Mouse (Mus musculus) ZHBTc4 (cell line): Measurements from ENCODE around the gene Zfp592.

Source experiments
- DNase-seq: peaks from one replicate; pipeline ENCODE4 v3.0.0-alpha.2; 2011; ENCODE audit warnings: low read depth, low spot score

The Zfp592 gene

DNA sequence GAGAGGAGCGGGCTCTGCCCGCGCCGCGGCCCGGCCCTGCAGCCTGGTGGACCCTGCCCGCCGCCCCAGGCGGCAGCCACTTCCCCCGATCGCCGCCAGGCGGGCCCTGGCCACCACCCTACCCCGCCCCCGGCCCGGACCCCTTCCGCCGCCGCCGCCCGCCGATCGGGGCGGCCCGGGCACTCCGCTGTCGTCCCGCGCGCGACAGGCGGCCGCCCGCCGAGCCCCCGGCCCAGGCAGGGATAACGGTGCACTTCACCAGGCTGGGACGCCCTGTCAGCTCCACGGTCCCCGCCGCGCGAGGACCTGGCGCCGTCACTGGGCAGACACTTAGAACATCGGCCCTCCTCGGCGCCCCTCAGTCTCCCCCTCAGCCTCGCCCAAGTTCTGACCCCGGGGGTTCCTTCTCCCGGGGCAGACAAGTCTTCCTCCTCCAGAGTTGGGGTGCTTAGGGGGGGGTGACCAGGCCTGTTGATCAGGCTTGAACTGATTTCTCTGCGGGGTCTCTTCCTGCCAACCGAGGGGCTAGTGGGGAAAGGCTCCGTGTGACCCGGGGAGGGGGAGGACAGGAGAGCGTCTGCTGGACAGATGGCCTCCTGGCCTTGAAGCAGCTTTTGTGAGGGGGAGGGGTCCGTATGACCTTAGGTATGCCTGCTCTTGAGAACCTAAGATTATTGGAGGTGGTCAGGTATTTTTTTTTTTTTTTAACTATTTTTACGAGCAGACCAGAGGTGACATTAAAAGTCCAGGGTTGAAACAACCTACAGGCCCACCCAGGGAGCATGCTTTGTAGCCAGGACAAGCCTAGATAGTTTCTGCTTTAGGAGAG, 567 bp downstream of the Zfp592 start:
- peak; percentile 77 for DNase-seq

- peak; percentile 12 for DNase-seq
Measured at GRCm38 (mm10) chr7:80994663-80995005, 1.2 kb downstream of the Zfp592 start.

DNA sequence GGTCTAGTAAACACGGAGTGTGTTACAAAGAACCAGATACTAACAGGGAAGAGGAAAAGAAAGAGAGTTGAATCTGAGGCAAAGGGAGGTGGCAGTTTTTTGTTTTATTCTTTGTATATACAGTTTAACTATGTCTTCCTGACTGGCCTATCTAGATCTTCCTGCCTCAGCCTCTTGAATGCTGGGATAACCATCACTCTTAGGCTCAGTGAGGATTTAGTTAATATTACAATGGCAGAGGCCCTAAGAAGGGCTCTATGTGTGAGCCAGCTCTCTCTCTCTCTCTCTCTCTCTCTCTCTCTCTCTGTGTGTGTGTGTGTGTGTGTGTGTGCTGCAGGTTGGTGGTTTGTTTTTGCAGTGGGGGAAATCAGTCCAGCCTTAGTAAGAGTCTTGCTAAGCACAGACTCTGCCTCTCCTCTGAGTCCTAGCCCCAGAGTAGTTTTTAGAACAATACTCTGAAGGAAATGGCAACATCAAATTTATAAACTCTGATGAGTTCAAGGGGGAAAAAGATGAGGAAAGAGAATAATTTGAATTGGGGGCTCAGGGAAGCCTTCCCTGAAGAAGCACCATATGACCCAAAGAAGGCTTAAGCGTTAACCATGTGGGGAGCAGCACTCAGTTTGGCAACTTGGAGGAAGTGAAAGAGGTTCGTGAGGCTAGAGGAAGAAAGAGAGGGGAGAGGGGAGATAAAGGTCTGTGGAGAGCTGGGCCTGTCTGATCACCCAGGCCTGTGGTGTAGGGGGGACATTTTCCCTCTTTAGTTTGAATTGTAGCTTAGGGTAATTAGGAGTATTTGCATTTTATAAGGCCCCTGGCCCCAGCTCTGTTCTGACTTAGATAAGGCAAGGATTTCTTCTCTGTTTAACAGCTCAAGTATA, 2.0 kb downstream of the Zfp592 start:
- DNase-seq: no peak

- DNase-seq: no peak
Measured at GRCm38 (mm10) chr7:80997776-80998175, 4.3 kb downstream of the Zfp592 start.

DNA sequence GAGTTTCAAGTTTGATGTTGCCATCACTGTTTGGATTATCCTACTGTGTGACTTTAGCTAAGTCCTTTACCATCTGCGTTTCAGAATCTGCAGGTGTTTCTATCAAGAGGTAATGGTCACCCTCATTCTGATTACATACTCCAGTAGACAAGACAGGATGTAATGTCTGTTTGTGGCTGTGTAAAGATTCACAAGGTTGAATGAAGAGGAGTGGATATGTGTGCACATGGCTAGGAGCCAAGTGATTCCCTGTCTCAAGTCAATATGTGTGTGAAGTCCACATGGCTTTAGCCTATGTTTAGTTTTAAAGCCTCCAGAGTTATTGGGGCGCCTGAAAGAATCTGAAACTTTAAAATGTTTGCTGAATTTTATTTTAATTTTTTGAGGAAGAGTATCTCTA, 6.1 kb downstream of the Zfp592 start:
- no peak for DNase-seq

- DNase-seq: no peak
Measured at GRCm38 (mm10) chr7:81001844-81002243, 8.4 kb downstream of the Zfp592 start.

DNA sequence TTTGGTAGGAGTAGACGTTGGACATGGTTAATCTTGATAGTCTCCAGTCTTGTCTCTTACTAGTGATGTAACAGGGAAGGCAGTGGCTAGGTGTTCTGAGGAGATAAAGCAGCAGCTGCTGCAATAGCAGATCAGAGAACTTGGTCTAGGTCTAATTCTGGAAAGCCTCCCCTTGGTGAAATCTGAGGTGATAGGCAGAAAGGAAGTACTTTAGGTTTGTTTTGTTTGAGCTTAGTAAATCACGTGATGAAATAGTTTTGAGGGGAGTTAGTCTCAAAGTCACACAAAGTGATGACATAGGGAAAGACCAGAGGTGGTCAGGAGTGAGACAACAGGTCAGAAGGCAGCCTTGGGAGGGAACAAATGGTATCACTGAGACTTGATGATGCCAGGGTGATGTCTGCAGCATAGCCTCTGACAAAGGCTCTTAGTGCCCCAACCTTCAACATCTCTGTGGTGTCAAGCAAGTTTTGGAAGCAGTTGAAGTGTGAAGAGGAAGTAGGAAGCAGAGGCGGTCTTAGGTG, 11.1 kb downstream of the Zfp592 start:
- DNase-seq: no peak

GRCm38 (mm10) chr7:81005969-81006368, 12.5 kb downstream of the Zfp592 start:
- no peak for DNase-seq

- no peak for DNase-seq
Measured at GRCm38 (mm10) chr7:81008285-81008684, 14.8 kb downstream of the Zfp592 start.

GRCm38 (mm10) chr7:81011576-81011975, 18.1 kb downstream of the Zfp592 start:
- no peak for DNase-seq

- peak; percentile 43 for DNase-seq
Measured at GRCm38 (mm10) chr7:81020307-81020706, 26.8 kb downstream of the Zfp592 start.

DNA sequence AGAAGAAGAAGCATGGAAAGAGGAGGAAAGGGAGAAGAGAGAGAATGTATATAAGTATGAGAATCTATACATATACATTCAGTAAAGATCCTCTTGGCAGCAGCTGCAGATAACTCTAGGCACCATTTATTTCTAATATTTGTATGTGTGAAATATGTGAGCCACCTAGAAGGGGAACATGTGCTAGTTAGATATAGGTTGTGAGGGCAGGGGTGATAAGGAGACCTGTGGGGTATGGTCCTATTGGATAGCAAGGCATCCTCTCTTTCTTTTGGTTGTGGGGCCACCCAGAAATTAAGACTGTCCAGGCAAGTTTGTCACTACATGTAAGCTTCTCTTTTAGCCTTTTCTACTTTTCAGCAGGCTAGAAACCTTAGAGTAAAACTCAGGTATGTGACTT, 29.2 kb downstream of the Zfp592 start:
- DNase-seq: no peak

- DNase-seq: no peak
Measured at GRCm38 (mm10) chr7:81024118-81024517, 30.6 kb downstream of the Zfp592 start.

DNA sequence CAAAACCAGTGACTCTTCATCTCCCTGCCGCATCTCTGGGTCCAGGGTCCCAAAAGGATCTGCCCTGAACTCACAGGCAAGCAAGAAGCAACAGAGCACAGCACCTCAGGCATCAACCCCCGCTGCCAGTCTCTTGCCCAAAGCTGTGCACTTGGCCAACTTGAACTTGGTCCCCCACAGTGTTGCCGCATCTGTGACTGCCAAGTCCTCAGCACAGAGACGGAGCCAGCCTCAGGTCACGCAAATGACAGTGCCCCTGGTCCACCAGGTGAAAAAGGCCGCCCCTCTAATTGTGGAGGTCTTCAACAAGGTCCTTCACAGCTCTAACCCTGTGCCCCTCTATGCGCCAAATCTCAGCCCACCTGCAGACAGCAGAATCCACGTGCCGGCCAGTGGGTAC, 31.2 kb downstream of the Zfp592 start:
- peak; percentile 40 for DNase-seq

DNA sequence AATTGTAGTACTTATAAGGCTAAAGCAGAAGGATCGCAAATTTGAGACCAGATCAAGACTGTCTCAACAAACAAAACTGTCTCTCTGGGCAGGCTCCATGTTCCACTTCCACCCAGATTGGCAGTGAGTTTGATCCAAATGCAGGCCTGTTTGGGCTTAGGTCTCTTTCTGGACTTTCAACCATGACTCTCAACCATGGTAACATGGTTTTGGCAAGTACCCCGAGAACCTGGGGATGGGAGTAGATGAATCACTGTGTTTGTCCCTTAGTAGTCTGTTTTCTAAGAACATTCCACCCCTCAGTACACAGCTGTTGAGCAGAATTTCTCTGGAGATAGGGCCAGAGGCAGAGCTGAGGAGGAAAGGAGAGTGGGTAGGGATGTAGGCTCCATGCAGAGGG, 32.3 kb downstream of the Zfp592 start:
- DNase-seq: no peak

DNA sequence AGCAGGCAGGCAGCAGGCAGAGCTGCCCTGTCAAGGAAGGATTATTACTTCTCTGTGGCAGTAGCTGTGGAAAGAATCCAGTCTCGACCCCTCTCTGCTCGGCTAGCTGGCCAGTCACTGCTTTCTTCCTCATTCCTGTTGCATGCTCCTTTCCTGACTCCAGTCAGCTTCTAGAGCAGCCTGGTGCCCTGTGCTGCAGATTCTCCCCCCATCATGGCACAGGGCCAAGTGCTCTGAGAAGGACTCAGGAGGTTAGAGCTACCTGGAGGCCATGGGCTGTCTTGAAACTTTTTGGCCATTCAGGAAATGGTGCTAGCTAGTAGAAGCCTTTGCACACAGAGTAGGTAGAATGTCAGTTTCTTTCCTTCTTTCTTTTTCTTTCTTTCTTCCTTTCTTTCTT, 46.2 kb downstream of the Zfp592 start:
- no peak for DNase-seq

DNA sequence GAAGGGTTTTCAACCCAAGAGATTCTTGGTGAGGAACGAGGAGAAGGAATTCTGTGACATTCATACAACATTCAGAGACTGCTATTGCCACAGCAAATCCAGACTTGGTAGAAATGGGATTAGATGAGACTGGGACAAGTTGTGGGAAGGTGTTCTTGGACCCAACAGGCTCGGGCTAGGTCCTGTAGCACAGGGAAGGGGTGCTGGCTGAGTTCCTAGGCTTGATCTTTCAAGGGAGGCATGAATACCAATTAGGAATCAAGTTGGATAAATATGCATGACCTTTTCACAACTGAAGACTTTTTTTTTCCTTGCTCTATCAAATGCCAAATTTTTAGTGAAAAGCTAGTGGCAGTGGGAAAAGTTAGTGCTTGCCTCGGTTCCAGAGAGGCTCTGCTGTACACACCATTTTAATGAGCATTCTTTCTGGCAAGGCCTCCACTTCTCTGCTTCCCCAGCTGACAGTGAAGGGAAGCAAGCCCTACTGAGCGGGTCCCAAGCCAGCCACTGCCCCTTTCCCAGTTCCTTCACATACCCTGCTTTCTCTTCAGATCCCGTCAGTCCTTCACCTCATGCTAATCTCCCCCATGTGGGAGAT, 49.6 kb downstream of the Zfp592 start:
- no peak for DNase-seq

DNA sequence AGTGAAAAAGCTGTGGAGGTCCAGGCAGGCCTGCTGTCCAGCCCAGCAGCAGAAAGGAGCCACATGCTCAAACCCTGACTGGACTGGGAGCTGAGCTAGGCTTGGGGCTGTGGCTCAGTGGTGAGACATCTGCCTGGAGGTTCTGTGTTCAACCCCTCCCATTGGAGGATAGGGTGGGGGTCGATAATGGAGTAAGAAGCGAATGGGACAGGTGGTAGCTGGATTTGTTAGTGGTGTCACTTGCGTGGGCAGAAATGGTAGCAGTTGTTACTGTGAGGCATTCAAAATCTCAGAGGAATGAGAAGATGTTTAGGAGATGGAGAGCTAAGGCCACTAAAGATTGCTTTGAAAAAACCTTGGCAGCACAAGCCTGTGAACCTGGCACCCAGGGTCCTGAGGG, 54.4 kb downstream of the Zfp592 start:
- no peak for DNase-seq

DNA sequence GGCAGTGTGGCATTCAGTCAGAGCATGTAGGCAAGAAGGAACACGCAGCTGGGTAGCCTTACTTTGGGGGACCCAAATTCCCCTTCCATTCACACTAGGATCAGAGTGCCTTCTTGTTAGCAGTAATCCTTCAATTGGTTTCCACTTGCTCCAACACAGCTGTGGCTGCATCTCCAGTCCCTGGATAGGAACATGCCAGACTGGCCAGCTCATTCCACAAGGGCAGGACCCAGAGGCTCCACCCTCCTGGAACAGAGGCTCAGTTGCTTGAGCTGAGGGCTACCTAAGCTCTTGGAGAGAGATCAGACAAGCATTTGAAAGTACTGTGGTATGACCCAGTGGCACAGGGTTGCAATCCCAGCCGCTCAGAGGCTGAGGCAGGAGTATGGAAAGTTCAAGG, 55.0 kb downstream of the Zfp592 start:
- no peak for DNase-seq

DNA sequence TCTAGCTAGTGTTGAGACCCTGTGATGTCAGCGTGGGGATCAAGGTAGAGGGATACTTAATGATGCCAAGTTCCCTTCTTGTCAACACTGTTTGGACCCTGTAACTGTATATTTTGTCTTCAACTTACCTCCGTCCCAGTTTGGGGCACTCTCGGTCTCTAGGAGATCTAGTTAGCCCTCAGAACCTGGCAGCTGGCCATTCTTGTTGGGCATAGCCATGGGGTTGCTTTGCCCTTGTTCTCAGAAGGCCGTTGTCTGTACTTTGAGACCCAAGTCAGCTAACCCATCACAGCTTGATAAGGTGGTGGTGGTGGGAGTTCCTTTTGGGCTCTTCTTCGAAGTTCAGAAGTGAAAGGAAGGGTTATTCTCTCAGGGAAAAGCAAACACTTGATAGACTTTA, 56.5 kb downstream of the Zfp592 start:
- no peak for DNase-seq

DNA sequence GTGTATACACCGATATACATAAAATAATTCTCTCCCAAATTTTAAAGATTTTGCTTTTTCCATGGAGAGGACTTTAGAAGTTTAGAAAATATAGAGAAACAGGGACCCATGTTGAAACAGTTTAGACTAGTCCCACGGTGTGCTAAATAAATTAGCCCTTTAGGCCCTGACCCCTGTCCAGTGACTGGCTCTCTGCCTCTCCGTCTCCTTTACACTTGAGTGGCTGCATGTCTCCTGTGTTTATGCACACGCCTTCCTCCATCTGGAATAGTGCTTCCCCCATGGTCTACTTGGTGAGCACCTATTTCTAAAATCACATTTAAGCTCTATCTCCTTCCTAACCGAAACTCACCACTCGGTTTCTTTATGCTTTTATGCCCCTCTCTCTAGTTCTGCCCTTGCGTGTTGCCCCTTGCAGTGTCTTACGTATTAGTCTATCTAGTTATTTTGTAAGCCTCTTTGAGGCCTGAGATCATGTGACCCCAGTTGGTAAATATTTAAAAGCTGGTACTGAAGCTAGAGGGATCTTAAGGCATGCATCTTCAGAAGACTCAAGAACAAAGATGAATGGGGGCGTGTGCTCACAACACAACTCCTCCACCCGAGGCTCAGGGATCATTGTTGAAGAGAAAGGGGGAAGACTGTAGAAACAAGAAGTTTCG, 62.4 kb downstream of the Zfp592 start:
- DNase-seq: no peak

DNA sequence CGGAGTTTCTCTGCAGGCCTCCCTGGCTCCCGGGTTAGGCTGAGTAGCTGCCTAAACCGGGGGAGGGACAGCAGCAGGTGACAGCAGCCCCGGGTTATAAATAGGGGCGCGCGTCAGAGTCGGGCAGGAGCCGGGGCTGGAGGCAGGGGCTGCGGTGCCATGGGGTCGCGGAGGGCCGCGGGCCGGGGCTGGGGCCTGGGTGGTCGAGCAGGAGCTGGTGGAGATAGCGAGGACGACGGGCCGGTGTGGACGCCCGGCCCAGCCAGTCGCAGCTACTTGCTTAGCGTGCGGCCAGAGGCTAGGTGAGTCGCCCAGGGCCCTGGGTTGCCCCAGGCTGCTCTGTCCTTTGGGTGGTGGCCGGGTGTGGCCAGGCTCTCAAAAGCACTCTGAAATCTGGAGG, 64.0 kb downstream of the Zfp592 start, which contains the start of gene Alpk3:
Alpk3 (plus strand) TSS at position 130 of the 400 bp plus-strand sequence.
- DNase-seq: peak; percentile 39
